Mouse (Mus musculus): ENCODE results near the gene Cers3.

Cers3 gene

GRCm38 (mm10) chr7:66849316-66849715 is 106.0 kb downstream of the Cers3 start:
- H3K9me3 ChIP-seq (ENCODE audit: low read length), result no peaks in the 10 kb centered on the region

GRCm38 (mm10) chr7:66852164-66852563 is 108.9 kb downstream of the Cers3 start:
- no peak overlapping the region for H3K4me3 ChIP-seq (replicated peaks; ENCODE audit: low read length)
- no peaks in the 10 kb centered on the region for H3K9me3 ChIP-seq (ENCODE audit: low read length)
- H3K4me1 ChIP-seq (replicated peaks; ENCODE audit: low read depth, low read length), result 0 out of 2 replicates have a peak, but pooled peaks cover 4% of the 10 kb centered on the region
- no peaks in the 10 kb centered on the region for H3K36me3 ChIP-seq (ENCODE audit: insufficient read depth, low read length)
- H3K27me3 ChIP-seq (ENCODE audit: insufficient read depth, low read length), result no peaks in the 10 kb centered on the region
- TF ChIP-seq NANOG (IDR thresholded peaks at IDR 0.05; ENCODE audit: borderline replicate concordance, low read length) (no peak), CTCF (conservative IDR thresholded peaks at IDR 0.05; ENCODE audit: low read length) (no peak), POU5F1 (IDR thresholded peaks at IDR 0.05; ENCODE audit: borderline replicate concordance, low read length) (no peak)

More at GRCm38 (mm10) chr7:66849316-66849715, 106.0 kb downstream of the Cers3 start:
- TF ChIP-seq NANOG (IDR thresholded peaks at IDR 0.05; ENCODE audit: borderline replicate concordance, low read length) (no peak), CTCF (conservative IDR thresholded peaks at IDR 0.05; ENCODE audit: low read length) (no peak), POU5F1 (IDR thresholded peaks at IDR 0.05; ENCODE audit: borderline replicate concordance, low read length) (no peak)
- no peak overlapping the region for H3K4me3 ChIP-seq (replicated peaks; ENCODE audit: low read length)
- 0 out of 2 replicates have a peak, but pooled peaks cover 4% of the 10 kb centered on the region for H3K4me1 ChIP-seq (replicated peaks; ENCODE audit: low read depth, low read length)
- peaks cover 4% of the 10 kb centered on the region; the same call in 1 of the 2 replicates for H3K27me3 ChIP-seq (ENCODE audit: insufficient read depth, low read length)
- H3K36me3 ChIP-seq (ENCODE audit: insufficient read depth, low read length), result no peaks in the 10 kb centered on the region

DNA sequence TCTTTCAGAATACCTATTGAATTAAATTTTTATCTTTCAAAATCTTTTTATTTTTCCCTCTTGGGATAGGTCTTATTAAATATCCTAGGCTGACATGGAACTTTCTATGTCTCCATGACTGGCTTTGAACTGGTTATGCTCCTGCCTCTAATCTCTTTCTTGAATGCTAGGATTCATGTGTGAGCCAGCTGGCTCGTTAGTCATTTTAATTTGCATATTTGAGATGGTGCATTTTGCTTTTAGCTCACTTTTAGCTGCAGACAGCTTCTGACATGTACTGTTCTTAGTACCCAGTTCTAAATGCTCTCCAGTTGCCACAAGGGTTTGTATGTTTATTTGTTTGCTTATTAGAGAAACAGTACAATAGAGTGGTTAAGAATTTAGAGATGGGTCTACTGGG is 114.3 kb downstream of the Cers3 start:
- H3K4me1 ChIP-seq (replicated peaks; ENCODE audit: low read depth, low read length), result 0 out of 2 replicates have a peak, but pooled peaks cover 4% of the 10 kb centered on the region
- no peaks in the 10 kb centered on the region for H3K36me3 ChIP-seq (ENCODE audit: insufficient read depth, low read length)
- TF ChIP-seq CTCF (conservative IDR thresholded peaks at IDR 0.05; ENCODE audit: low read length), result no peak
- TF ChIP-seq NANOG (IDR thresholded peaks at IDR 0.05; ENCODE audit: borderline replicate concordance, low read length), result no peak
- no peak for TF ChIP-seq POU5F1 (IDR thresholded peaks at IDR 0.05; ENCODE audit: borderline replicate concordance, low read length)
- H3K27me3 ChIP-seq (ENCODE audit: insufficient read depth, low read length), result no peaks in the 10 kb centered on the region
- no peaks in the 10 kb centered on the region for H3K9me3 ChIP-seq (ENCODE audit: low read length)
- H3K4me3 ChIP-seq (replicated peaks; ENCODE audit: low read length), result no peak overlapping the region

GRCm38 (mm10) chr7:66858247-66859075 is 115.2 kb downstream of the Cers3 start:
- Histone ChIP-seq H3K4me3 (replicated peaks; ENCODE audit: low read length) (no peak overlapping the region), H3K9me3 (ENCODE audit: low read length) (no peaks in the 10 kb centered on the region)
- TF ChIP-seq POU5F1 (IDR thresholded peaks at IDR 0.05; ENCODE audit: borderline replicate concordance, low read length) (no peak), CTCF (conservative IDR thresholded peaks at IDR 0.05; ENCODE audit: low read length) (no peak), NANOG (IDR thresholded peaks at IDR 0.05; ENCODE audit: borderline replicate concordance, low read length) (no peak)

DNA sequence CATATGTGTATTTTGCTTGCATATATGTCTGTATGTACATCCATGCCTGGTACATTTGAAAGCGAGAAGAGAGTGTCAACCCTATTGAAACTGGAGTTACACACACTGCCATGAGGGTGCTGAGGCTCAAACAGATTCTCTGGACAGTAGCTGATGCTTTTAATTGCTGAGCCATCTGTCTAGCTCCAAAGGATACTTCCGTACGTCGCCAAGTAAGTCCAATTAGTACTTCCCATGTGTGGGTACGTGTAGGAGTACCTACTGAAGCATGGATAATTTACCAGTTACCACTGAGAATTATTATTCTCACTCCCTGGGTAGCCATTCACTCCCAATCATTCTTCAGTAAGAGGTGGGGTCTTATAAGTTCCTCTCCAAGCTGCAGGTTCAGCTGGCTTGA is 115.9 kb downstream of the Cers3 start:
- Histone ChIP-seq H3K9me3 (ENCODE audit: low read length) (no peaks in the 10 kb centered on the region), H3K4me1 (replicated peaks; ENCODE audit: low read depth, low read length) (no peaks in the 10 kb centered on the region), H3K27me3 (ENCODE audit: insufficient read depth, low read length) (no peaks in the 10 kb centered on the region), H3K4me3 (replicated peaks; ENCODE audit: low read length) (no peak overlapping the region), H3K36me3 (ENCODE audit: insufficient read depth, low read length) (no peaks in the 10 kb centered on the region)
- TF ChIP-seq NANOG (IDR thresholded peaks at IDR 0.05; ENCODE audit: borderline replicate concordance, low read length) (no peak), POU5F1 (IDR thresholded peaks at IDR 0.05; ENCODE audit: borderline replicate concordance, low read length) (no peak), CTCF (conservative IDR thresholded peaks at IDR 0.05; ENCODE audit: low read length) (no peak)

More at GRCm38 (mm10) chr7:66858247-66859075, 115.2 kb downstream of the Cers3 start:
- H3K36me3 ChIP-seq (ENCODE audit: insufficient read depth, low read length), result no peaks in the 10 kb centered on the region
- H3K4me1 ChIP-seq (replicated peaks; ENCODE audit: low read depth, low read length), result 0 out of 2 replicates have a peak, but pooled peaks cover 4% of the 10 kb centered on the region
- no peaks in the 10 kb centered on the region for H3K27me3 ChIP-seq (ENCODE audit: insufficient read depth, low read length)

- H3K9me3 ChIP-seq (ENCODE audit: low read length), result peaks cover 4% of the 10 kb centered on the region
- no peaks in the 10 kb centered on the region for H3K4me1 ChIP-seq (replicated peaks; ENCODE audit: low read depth, low read length)
- H3K4me3 ChIP-seq (replicated peaks; ENCODE audit: low read length), result no peak overlapping the region
- H3K36me3 ChIP-seq (ENCODE audit: insufficient read depth, low read length), result no peaks in the 10 kb centered on the region
- no peak for TF ChIP-seq NANOG (IDR thresholded peaks at IDR 0.05; ENCODE audit: borderline replicate concordance, low read length)
- no peak for TF ChIP-seq CTCF (conservative IDR thresholded peaks at IDR 0.05; ENCODE audit: low read length)
- TF ChIP-seq POU5F1 (IDR thresholded peaks at IDR 0.05; ENCODE audit: borderline replicate concordance, low read length), result no peak
- no peaks in the 10 kb centered on the region for H3K27me3 ChIP-seq (ENCODE audit: insufficient read depth, low read length)
Measured at GRCm38 (mm10) chr7:66866944-66867718, 123.8 kb downstream of the Cers3 start.

DNA sequence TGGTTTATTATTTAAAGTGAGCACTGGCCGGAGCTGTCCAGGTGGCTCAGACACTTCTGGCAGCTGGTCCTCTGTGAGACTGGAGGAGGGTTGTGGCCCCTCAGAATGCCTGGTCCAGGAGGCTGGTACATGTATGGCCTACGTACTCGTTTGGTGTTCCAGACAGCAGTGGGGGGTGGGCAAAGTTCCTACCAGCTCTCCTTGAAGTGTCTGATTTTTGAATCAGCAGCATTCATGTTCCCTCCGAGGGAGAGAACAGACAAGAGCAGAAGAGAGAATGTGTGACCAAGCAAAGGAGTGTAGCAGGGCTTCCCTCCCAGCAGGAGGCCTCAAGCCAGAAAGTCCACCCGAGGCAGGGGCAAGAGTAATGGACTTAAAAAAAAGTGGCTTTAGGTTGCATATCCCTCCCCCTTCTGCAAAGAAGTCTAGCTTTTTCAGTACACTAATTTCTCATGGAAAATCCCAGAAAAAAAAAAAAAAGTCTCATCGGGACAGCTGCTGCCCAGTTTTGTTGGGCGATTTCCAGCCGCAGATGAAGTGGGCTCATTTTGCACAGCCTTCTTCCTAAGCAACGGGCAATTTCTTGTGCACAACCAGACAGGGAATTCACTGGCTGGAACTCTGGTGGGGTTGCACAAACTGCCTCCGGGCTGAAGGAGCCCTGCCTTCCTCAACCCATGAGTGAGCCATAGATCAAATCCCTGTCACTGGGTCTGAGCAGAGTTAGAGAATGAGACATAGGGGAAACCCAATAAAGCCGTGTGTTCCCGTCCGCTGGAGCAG is 124.6 kb downstream of the Cers3 start:
- H3K4me1 ChIP-seq (replicated peaks; ENCODE audit: low read depth, low read length), result no peaks in the 10 kb centered on the region
- H3K9me3 ChIP-seq (ENCODE audit: low read length), result peaks cover 4% of the 10 kb centered on the region
- H3K36me3 ChIP-seq (ENCODE audit: insufficient read depth, low read length), result no peaks in the 10 kb centered on the region
- no peak for TF ChIP-seq NANOG (IDR thresholded peaks at IDR 0.05; ENCODE audit: borderline replicate concordance, low read length)
- no peak for TF ChIP-seq CTCF (conservative IDR thresholded peaks at IDR 0.05; ENCODE audit: low read length)
- TF ChIP-seq POU5F1 (IDR thresholded peaks at IDR 0.05; ENCODE audit: borderline replicate concordance, low read length), result no peak
- H3K27me3 ChIP-seq (ENCODE audit: insufficient read depth, low read length), result no peaks in the 10 kb centered on the region
- H3K4me3 ChIP-seq (replicated peaks; ENCODE audit: low read length), result no peak overlapping the region
